Mouse (Mus musculus): Measurements from ENCODE around the gene Ttc34.

GRCm38 (mm10) chr4:154836183-154836915, 910 bp upstream of the Ttc34 start:
- no peak for TF ChIP-seq CTCF (IDR thresholded peaks at IDR 0.05; ENCODE audit: borderline replicate concordance, insufficient read depth, low read length)
- no peak for TF ChIP-seq POLR2A (IDR thresholded peaks at IDR 0.05; ENCODE audit: low read depth, low read length)

Measured in embryonic fibroblast, embryonic 13.5 days (primary cell).